In genomic region chr6:82747085-82747484, GRCm38 (mm10) we compare ENCODE assay signal across 2 mouse cellular contexts.
TF ChIP-seq lines count a peak whose summit lies in the region.

No protein-coding gene starts in this region.

TF ChIP-seq in CH12.LX, 34 proteins besides CTCF, POLR2A, EP300 and RAD21 (continued from another document):
- TF ChIP-seq ETS1 (conservative IDR thresholded peaks at IDR 0.05; ENCODE audit: low read depth, low read length): peak; percentile 53

TF ChIP-seq in myocyte, 11 proteins besides CTCF, POLR2A, EP300 and RAD21 (continued from another document):
- TF ChIP-seq POLR2AphosphoS2 (IDR thresholded peaks at IDR 0.05; ENCODE audit: insufficient read length, low read depth) (no peak), TCF12 (IDR thresholded peaks at IDR 0.05; ENCODE audit: insufficient read depth, poor library complexity, severe bottlenecking) (peak; percentile 54), E2F4 (IDR thresholded peaks at IDR 0.05; ENCODE audit: insufficient read depth) (no peak), TCF3 (IDR thresholded peaks at IDR 0.05; ENCODE audit: insufficient read length, low read depth) (no peak), SRF (IDR thresholded peaks at IDR 0.05; ENCODE audit: control insufficient read depth, insufficient read length, low read depth) (no peak), MYOG (IDR thresholded peaks at IDR 0.05; ENCODE audit: control insufficient read depth in 1 of 3, insufficient read depth in 1 of 3, insufficient read length in 2 of 3, low read depth in 2 of 3) (peak in 2 of 3 experiments; percentile 83 to 88), USF1 (IDR thresholded peaks at IDR 0.05; ENCODE audit: low read depth) (peak; percentile 63), REST (IDR thresholded peaks at IDR 0.05; ENCODE audit: insufficient read depth, insufficient read length) (no peak), MYOD1 (IDR thresholded peaks at IDR 0.05; ENCODE audit: control insufficient read depth in 1 of 3, insufficient read length in 2 of 3, low read depth in 2 of 3) (peak; percentile 54 to 89 (median 79))
